Mouse (Mus musculus): Measurements from ENCODE around the gene Snrnp27.

DNA sequence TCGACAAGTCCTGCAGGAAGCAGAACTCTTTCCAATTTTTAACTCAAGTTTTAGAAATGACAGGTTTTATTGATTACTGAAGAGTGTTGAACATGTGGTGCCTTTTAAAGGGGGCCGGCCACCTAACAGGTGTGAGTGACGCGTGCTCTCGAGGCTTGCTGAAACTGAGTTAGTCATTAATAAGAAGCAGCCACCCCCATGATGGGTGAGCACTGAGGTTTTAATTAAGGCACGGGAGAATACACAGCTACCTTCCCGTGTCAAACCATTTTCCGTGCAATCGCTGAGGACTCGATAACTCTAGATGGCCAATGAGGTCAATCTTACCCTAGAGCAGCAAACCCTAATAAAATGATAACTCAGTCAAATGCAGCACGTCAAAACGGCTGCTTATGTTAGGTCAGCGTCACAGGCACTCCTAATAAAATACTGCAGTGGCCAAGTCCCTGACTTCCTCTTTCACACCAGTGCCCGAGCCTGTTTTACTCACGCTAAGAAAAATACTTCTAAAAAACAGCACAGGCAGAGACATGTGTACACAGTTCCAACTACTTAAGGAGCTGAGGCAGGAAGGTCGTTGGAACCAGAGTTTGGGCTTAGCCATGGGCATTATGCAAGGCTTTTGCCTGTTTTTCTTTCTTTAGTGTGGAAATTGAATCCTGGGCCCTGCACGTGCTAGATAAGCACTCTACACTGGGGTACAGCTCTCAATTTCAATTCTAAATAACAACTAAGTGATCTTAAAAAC lies 18.6 kb downstream of the Snrnp27 start:
- no peak for TF ChIP-seq POLR2A (IDR thresholded peaks at IDR 0.05; ENCODE audit: borderline replicate concordance, extremely low read depth, insufficient read depth, insufficient read length, poor library complexity, severe bottlenecking)
- no peak for TF ChIP-seq CTCF (IDR thresholded peaks at IDR 0.05; ENCODE audit: borderline replicate concordance, extremely low read depth, insufficient read depth, insufficient read length)

Measured in brain, embryonic 14.5 days (tissue).